Mouse (Mus musculus): ENCODE measurements around the gene Galnt16. TPM values are rescaled to one million over a fixed set of nuclear protein-coding genes. Genes with fewer than 3 reads are reported as not detected.

The Galnt16 gene
- polyA plus RNA-seq, 1 experiment = 1.1 TPM

GRCm38 (mm10) chr12:80565793-80566192 is 47.7 kb downstream of the Galnt16 start:
- Histone ChIP-seq H3K27ac (ENCODE audit: control insufficient read depth, insufficient read depth, low read length) (no peak overlapping the region), H3K4me3 (ENCODE audit: control insufficient read depth, insufficient read depth, low read length) (no peak overlapping the region), H3K27me3 (ENCODE audit: control insufficient read depth, insufficient read depth, low read length) (no peaks in the 10 kb centered on the region), H3K36me3 (ENCODE audit: control insufficient read depth, insufficient read depth, low read length) (no peaks in the 10 kb centered on the region), H3K4me1 (replicated peaks; ENCODE audit: control insufficient read depth, insufficient read depth, low read length) (no peaks in the 10 kb centered on the region; the same call in 1 of the 2 replicates)
- whole genome bisulfite sequencing = 56% methylated on average over 2 of the region's 2 CpGs
- DNase-seq = no peak
- TF ChIP-seq POLR2A (IDR thresholded peaks at IDR 0.05; ENCODE audit: control insufficient read depth, extremely low read depth, insufficient read depth, low read length, poor library complexity) (no peak), CTCF (IDR thresholded peaks at IDR 0.05; ENCODE audit: borderline replicate concordance, control insufficient read depth, extremely low read depth, insufficient read depth, low read length, poor library complexity) (no peak)

- no peak overlapping the region for H3K4me3 ChIP-seq (ENCODE audit: control insufficient read depth, insufficient read depth, low read length)
- 79% methylated on average over 4 of the region's 4 CpGs for WGBS
- H3K4me1 ChIP-seq (replicated peaks; ENCODE audit: control insufficient read depth, insufficient read depth, low read length) = no peaks in the 10 kb centered on the region; the same call in 1 of the 2 replicates
- no peak overlapping the region for H3K27ac ChIP-seq (ENCODE audit: control insufficient read depth, insufficient read depth, low read length)
- no peaks in the 10 kb centered on the region for H3K27me3 ChIP-seq (ENCODE audit: control insufficient read depth, insufficient read depth, low read length)
- no peaks in the 10 kb centered on the region for H3K36me3 ChIP-seq (ENCODE audit: control insufficient read depth, insufficient read depth, low read length)
- DNase-seq = no peak
- TF ChIP-seq POLR2A (IDR thresholded peaks at IDR 0.05; ENCODE audit: control insufficient read depth, extremely low read depth, insufficient read depth, low read length, poor library complexity) = no peak
- TF ChIP-seq CTCF (IDR thresholded peaks at IDR 0.05; ENCODE audit: borderline replicate concordance, control insufficient read depth, extremely low read depth, insufficient read depth, low read length, poor library complexity) = no peak
Measured at GRCm38 (mm10) chr12:80566502-80566901, 48.4 kb downstream of the Galnt16 start.

- no peaks in the 10 kb centered on the region for H3K36me3 ChIP-seq (ENCODE audit: control insufficient read depth, insufficient read depth, low read length)
- TF ChIP-seq POLR2A (IDR thresholded peaks at IDR 0.05; ENCODE audit: control insufficient read depth, extremely low read depth, insufficient read depth, low read length, poor library complexity) = no peak
- TF ChIP-seq CTCF (IDR thresholded peaks at IDR 0.05; ENCODE audit: borderline replicate concordance, control insufficient read depth, extremely low read depth, insufficient read depth, low read length, poor library complexity) = no peak
- no peaks in the 10 kb centered on the region for H3K27me3 ChIP-seq (ENCODE audit: control insufficient read depth, insufficient read depth, low read length)
- no peaks in the 10 kb centered on the region; the same call in 1 of the 2 replicates for H3K4me1 ChIP-seq (replicated peaks; ENCODE audit: control insufficient read depth, insufficient read depth, low read length)
- no peak overlapping the region for H3K4me3 ChIP-seq (ENCODE audit: control insufficient read depth, insufficient read depth, low read length)
- no peak for DNase-seq
- 55% methylated on average over 3 of the region's 3 CpGs for WGBS
- H3K27ac ChIP-seq (ENCODE audit: control insufficient read depth, insufficient read depth, low read length) = no peak overlapping the region
Measured at GRCm38 (mm10) chr12:80567375-80567774, 49.3 kb downstream of the Galnt16 start.

GRCm38 (mm10) chr12:80569561-80569960 is 51.5 kb downstream of the Galnt16 start:
- 92% methylated on average over 2 of the region's 2 CpGs for WGBS
- no peak for DNase-seq
- Histone ChIP-seq H3K36me3 (ENCODE audit: control insufficient read depth, insufficient read depth, low read length) (no peaks in the 10 kb centered on the region), H3K27me3 (ENCODE audit: control insufficient read depth, insufficient read depth, low read length) (no peaks in the 10 kb centered on the region), H3K4me3 (ENCODE audit: control insufficient read depth, insufficient read depth, low read length) (no peak overlapping the region), H3K4me1 (replicated peaks; ENCODE audit: control insufficient read depth, insufficient read depth, low read length) (no peaks in the 10 kb centered on the region), H3K27ac (ENCODE audit: control insufficient read depth, insufficient read depth, low read length) (no peak overlapping the region)
- TF ChIP-seq CTCF (IDR thresholded peaks at IDR 0.05; ENCODE audit: borderline replicate concordance, control insufficient read depth, extremely low read depth, insufficient read depth, low read length, poor library complexity) (no peak), POLR2A (IDR thresholded peaks at IDR 0.05; ENCODE audit: control insufficient read depth, extremely low read depth, insufficient read depth, low read length, poor library complexity) (no peak)

GRCm38 (mm10) chr12:80574318-80574717 is 56.2 kb downstream of the Galnt16 start:
- Histone ChIP-seq H3K4me1 (replicated peaks; ENCODE audit: control insufficient read depth, insufficient read depth, low read length) (no peaks in the 10 kb centered on the region), H3K27ac (ENCODE audit: control insufficient read depth, insufficient read depth, low read length) (no peak overlapping the region), H3K27me3 (ENCODE audit: control insufficient read depth, insufficient read depth, low read length) (no peaks in the 10 kb centered on the region), H3K4me3 (ENCODE audit: control insufficient read depth, insufficient read depth, low read length) (no peak overlapping the region), H3K36me3 (ENCODE audit: control insufficient read depth, insufficient read depth, low read length) (no peaks in the 10 kb centered on the region)
- no peak for DNase-seq
- WGBS = 92% methylated on average over 4 of the region's 4 CpGs
- TF ChIP-seq CTCF (IDR thresholded peaks at IDR 0.05; ENCODE audit: borderline replicate concordance, control insufficient read depth, extremely low read depth, insufficient read depth, low read length, poor library complexity) = no peak
- TF ChIP-seq POLR2A (IDR thresholded peaks at IDR 0.05; ENCODE audit: control insufficient read depth, extremely low read depth, insufficient read depth, low read length, poor library complexity) = no peak

- no peaks in the 10 kb centered on the region for H3K4me1 ChIP-seq (replicated peaks; ENCODE audit: control insufficient read depth, insufficient read depth, low read length)
- no peak for DNase-seq
- H3K36me3 ChIP-seq (ENCODE audit: control insufficient read depth, insufficient read depth, low read length) = no peaks in the 10 kb centered on the region
- WGBS = 47% methylated on average over 15 of the region's 15 CpGs
- H3K27ac ChIP-seq (ENCODE audit: control insufficient read depth, insufficient read depth, low read length) = no peak overlapping the region
- no peak overlapping the region for H3K4me3 ChIP-seq (ENCODE audit: control insufficient read depth, insufficient read depth, low read length)
- no peaks in the 10 kb centered on the region for H3K27me3 ChIP-seq (ENCODE audit: control insufficient read depth, insufficient read depth, low read length)
- no peak for TF ChIP-seq POLR2A (IDR thresholded peaks at IDR 0.05; ENCODE audit: control insufficient read depth, extremely low read depth, insufficient read depth, low read length, poor library complexity)
- no peak for TF ChIP-seq CTCF (IDR thresholded peaks at IDR 0.05; ENCODE audit: borderline replicate concordance, control insufficient read depth, extremely low read depth, insufficient read depth, low read length, poor library complexity)
Measured at GRCm38 (mm10) chr12:80574825-80575371, 56.8 kb downstream of the Galnt16 start.

GRCm38 (mm10) chr12:80577049-80577448 is 59.0 kb downstream of the Galnt16 start:
- Histone ChIP-seq H3K36me3 (ENCODE audit: control insufficient read depth, insufficient read depth, low read length) (no peaks in the 10 kb centered on the region), H3K27ac (ENCODE audit: control insufficient read depth, insufficient read depth, low read length) (no peak overlapping the region), H3K27me3 (ENCODE audit: control insufficient read depth, insufficient read depth, low read length) (no peaks in the 10 kb centered on the region), H3K4me3 (ENCODE audit: control insufficient read depth, insufficient read depth, low read length) (no peak overlapping the region), H3K4me1 (replicated peaks; ENCODE audit: control insufficient read depth, insufficient read depth, low read length) (no peaks in the 10 kb centered on the region)
- WGBS = 72% methylated on average over 5 of the region's 5 CpGs
- TF ChIP-seq POLR2A (IDR thresholded peaks at IDR 0.05; ENCODE audit: control insufficient read depth, extremely low read depth, insufficient read depth, low read length, poor library complexity) (no peak), CTCF (IDR thresholded peaks at IDR 0.05; ENCODE audit: borderline replicate concordance, control insufficient read depth, extremely low read depth, insufficient read depth, low read length, poor library complexity) (no peak)
- peak; percentile 32 for DNase-seq

Data from thymus, adult 2 months (tissue).